Mouse (Mus musculus): ENCODE results near the gene Tnni3k. TPM values are rescaled to one million over a fixed set of nuclear protein-coding genes. Genes with fewer than 3 reads are reported as not detected.
A peak's percentile ranks its signal among the peaks of the same experiment; 100 is the strongest.

Gene Tnni3k
- polyA plus RNA-seq, 1 experiment: 0.05 TPM

DNA sequence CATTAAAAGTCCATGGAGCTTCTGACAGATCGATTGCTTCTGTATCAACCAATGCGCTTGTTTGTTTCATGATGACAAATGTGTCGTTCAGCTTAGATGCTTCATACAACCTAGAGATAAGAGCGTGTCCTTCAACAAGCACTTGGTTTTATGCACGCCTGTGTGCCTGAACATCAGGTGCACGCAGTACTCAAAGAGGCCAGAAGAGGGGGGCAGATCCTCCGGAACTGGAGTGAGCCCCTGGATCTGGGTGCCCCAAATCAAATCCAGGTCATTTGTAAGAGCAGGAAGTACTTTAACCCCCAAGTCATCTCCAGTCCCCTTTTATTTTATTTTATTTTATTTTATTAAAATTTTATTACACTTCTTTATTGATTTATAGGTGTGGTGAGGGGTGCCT, 158.5 kb downstream of the Tnni3k start:
- no peak overlapping the region for H3K4me3 ChIP-seq (ENCODE audit: insufficient read depth, low read depth, low read length)
- H3K4me1 ChIP-seq (ENCODE audit: control insufficient read depth, insufficient read depth, low read length): no peaks in the 10 kb centered on the region
- H3K27ac ChIP-seq (ENCODE audit: insufficient read depth, low read depth, low read length): no peak overlapping the region
- DNase-seq: peak; percentile 20
- no peaks in the 10 kb centered on the region for H3K36me3 ChIP-seq (ENCODE audit: control insufficient read depth, insufficient read depth, low read length)
- TF ChIP-seq CTCF (conservative IDR thresholded peaks at IDR 0.05; ENCODE audit: insufficient read depth, insufficient read length, low read depth, low read length): no peak; the same call in 1 of the 2 replicates
- no peak for TF ChIP-seq POLR2A (IDR thresholded peaks at IDR 0.05; ENCODE audit: low read depth, low read length)
- H3K27me3 ChIP-seq (replicated peaks; ENCODE audit: control insufficient read depth, insufficient read depth, low read length): no peaks in the 10 kb centered on the region
- 71% methylated on average over 7 of the region's 7 CpGs for WGBS

DNA sequence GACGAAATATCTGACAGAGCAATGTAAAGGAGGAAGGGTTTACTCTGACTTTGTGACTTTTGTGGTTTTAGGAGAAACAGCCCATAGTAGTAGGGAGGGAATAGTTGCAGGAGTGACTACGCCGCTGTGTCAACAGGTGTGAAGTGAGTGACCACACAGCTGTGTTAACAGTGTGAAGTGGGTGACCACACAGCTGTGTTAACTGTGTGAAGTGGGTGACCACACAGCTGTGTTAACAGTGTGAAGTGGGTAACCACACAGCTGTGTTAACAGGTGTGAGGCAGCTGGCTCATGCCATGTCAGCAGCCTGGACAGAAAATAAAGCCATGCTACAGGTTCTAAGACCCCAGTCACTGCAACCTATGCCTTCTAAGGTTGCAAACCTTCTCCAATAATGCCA, 162.0 kb downstream of the Tnni3k start:
- no peak overlapping the region for H3K27ac ChIP-seq (ENCODE audit: insufficient read depth, low read depth, low read length)
- H3K27me3 ChIP-seq (replicated peaks; ENCODE audit: control insufficient read depth, insufficient read depth, low read length): no peaks in the 10 kb centered on the region
- no peaks in the 10 kb centered on the region for H3K36me3 ChIP-seq (ENCODE audit: control insufficient read depth, insufficient read depth, low read length)
- no peak for DNase-seq
- 82% methylated on average over 3 of the region's 3 CpGs for WGBS
- no peak overlapping the region for H3K4me3 ChIP-seq (ENCODE audit: insufficient read depth, low read depth, low read length)
- H3K4me1 ChIP-seq (ENCODE audit: control insufficient read depth, insufficient read depth, low read length): no peaks in the 10 kb centered on the region
- no peak for TF ChIP-seq POLR2A (IDR thresholded peaks at IDR 0.05; ENCODE audit: low read depth, low read length)
- no peak for TF ChIP-seq CTCF (conservative IDR thresholded peaks at IDR 0.05; ENCODE audit: insufficient read depth, insufficient read length, low read depth, low read length)

DNA sequence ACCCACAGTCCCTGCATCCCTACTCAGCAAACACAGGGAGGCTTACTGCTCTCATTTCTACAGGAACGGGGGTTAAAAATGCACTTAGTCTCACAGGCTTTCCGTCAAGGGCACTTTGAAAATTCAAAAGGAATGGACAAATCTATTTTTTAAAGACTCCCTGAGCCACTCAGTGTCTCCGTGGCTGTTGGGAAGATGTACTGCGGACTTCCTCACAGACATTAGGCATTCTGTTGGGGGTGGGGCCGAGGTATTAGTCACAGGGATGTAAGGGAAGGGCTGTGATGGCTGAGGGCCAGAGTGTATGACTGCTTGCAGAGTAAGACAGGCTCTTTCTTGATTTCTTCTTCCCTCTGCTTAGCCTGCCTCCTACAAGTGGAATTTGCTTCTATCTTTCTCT, 169.8 kb downstream of the Tnni3k start:
- H3K36me3 ChIP-seq (ENCODE audit: control insufficient read depth, insufficient read depth, low read length): no peaks in the 10 kb centered on the region
- no peaks in the 10 kb centered on the region for H3K27me3 ChIP-seq (replicated peaks; ENCODE audit: control insufficient read depth, insufficient read depth, low read length)
- 34% methylated on average over 5 of the region's 5 CpGs for WGBS
- DNase-seq: no peak
- TF ChIP-seq POLR2A (IDR thresholded peaks at IDR 0.05; ENCODE audit: low read depth, low read length) (no peak), CTCF (conservative IDR thresholded peaks at IDR 0.05; ENCODE audit: insufficient read depth, insufficient read length, low read depth, low read length) (no peak)
- H3K4me1 ChIP-seq (ENCODE audit: control insufficient read depth, insufficient read depth, low read length): no peaks in the 10 kb centered on the region
- no peak overlapping the region for H3K27ac ChIP-seq (ENCODE audit: insufficient read depth, low read depth, low read length)
- no peak overlapping the region for H3K4me3 ChIP-seq (ENCODE audit: insufficient read depth, low read depth, low read length)

DNA sequence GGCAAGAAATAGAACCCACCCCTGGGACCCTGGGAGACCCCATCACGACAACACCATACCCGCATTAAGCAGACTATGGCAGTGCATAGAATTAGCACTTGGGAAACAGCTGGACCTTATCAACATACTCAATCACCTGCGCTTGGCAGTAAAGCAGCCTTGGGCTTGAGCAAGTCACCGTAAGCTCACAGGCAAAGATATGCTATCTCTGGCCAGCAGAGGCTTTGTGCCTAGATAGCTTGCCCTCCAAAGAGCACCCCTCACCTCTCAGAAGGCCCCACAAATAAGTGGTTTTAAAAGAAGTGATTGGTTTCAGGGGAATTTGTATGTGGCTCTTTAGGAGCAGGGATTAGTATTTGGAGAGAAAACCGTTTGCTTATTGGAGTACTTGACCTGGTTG, 170.2 kb downstream of the Tnni3k start:
- Histone ChIP-seq H3K27me3 (replicated peaks; ENCODE audit: control insufficient read depth, insufficient read depth, low read length) (no peaks in the 10 kb centered on the region), H3K36me3 (ENCODE audit: control insufficient read depth, insufficient read depth, low read length) (no peaks in the 10 kb centered on the region), H3K27ac (ENCODE audit: insufficient read depth, low read depth, low read length) (no peak overlapping the region), H3K4me1 (ENCODE audit: control insufficient read depth, insufficient read depth, low read length) (no peaks in the 10 kb centered on the region), H3K4me3 (ENCODE audit: insufficient read depth, low read depth, low read length) (no peak overlapping the region)
- no peak for TF ChIP-seq POLR2A (IDR thresholded peaks at IDR 0.05; ENCODE audit: low read depth, low read length)
- TF ChIP-seq CTCF (conservative IDR thresholded peaks at IDR 0.05; ENCODE audit: insufficient read depth, insufficient read length, low read depth, low read length): no peak
- WGBS: 32% methylated on average over 5 of the region's 5 CpGs
- DNase-seq: no peak

DNA sequence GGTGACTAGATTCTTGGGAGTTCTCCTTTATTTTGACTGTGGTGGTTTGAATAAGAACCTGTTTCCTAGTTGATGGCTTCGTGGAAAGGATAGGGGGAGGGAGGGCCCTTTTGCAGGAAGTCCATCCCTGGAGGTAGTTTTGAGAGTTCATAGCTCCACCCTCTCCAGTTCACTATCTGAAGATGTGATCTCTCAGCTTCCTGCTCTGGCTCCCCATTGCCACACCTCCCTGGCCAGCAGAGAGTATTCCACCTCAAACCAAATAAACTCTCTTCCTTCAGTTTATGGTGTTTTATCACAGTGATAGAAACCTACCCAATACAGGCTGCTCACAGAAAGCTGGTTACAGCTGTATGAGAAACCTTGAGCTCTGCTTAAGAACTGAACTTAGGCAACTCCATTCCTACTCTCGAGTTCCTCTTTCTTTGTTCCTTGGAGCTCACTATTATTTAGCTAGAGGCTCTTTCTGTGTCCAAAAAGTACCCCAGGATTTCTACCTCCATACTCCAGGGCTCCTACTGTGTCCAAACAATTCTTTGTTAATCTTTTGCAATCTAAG, 173.7 kb downstream of the Tnni3k start:
- Histone ChIP-seq H3K4me3 (ENCODE audit: insufficient read depth, low read depth, low read length) (no peak overlapping the region), H3K27ac (ENCODE audit: insufficient read depth, low read depth, low read length) (no peak overlapping the region), H3K27me3 (replicated peaks; ENCODE audit: control insufficient read depth, insufficient read depth, low read length) (no peaks in the 10 kb centered on the region; the same call in 1 of the 2 replicates), H3K36me3 (ENCODE audit: control insufficient read depth, insufficient read depth, low read length) (no peaks in the 10 kb centered on the region), H3K4me1 (ENCODE audit: control insufficient read depth, insufficient read depth, low read length) (no peaks in the 10 kb centered on the region)
- DNase-seq: no peak
- WGBS: 63% methylated on average over 2 of the region's 2 CpGs
- no peak for TF ChIP-seq POLR2A (IDR thresholded peaks at IDR 0.05; ENCODE audit: low read depth, low read length)
- TF ChIP-seq CTCF (conservative IDR thresholded peaks at IDR 0.05; ENCODE audit: insufficient read depth, insufficient read length, low read depth, low read length): no peak

DNA sequence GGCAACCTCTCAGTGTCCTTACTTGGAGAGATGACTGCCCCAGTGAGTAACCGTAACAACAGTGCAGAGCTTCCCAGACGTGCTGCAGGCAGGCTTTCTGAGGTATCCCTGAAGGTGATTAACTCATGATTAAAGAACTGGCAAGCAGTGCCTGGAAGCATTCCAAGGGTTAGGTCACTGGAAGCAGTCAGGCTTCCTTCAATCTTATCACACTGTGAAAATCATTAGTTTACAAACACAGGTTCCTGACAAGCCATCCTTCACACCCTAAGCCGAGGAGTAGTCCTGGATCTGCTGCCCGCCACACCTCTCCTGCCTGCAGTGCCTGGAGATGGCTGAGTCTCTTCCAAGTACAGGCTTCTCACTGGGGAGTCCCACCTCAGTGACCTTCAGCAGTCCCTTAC, 174.7 kb downstream of the Tnni3k start:
- DNase-seq: no peak
- WGBS: 30% methylated on average over 4 of the region's 4 CpGs
- H3K27me3 ChIP-seq (replicated peaks; ENCODE audit: control insufficient read depth, insufficient read depth, low read length): no peaks in the 10 kb centered on the region; the same call in 1 of the 2 replicates
- H3K36me3 ChIP-seq (ENCODE audit: control insufficient read depth, insufficient read depth, low read length): no peaks in the 10 kb centered on the region
- TF ChIP-seq POLR2A (IDR thresholded peaks at IDR 0.05; ENCODE audit: low read depth, low read length): no peak
- no peak for TF ChIP-seq CTCF (conservative IDR thresholded peaks at IDR 0.05; ENCODE audit: insufficient read depth, insufficient read length, low read depth, low read length)
- no peak overlapping the region for H3K27ac ChIP-seq (ENCODE audit: insufficient read depth, low read depth, low read length)
- H3K4me1 ChIP-seq (ENCODE audit: control insufficient read depth, insufficient read depth, low read length): no peaks in the 10 kb centered on the region
- H3K4me3 ChIP-seq (ENCODE audit: insufficient read depth, low read depth, low read length): no peak overlapping the region

DNA sequence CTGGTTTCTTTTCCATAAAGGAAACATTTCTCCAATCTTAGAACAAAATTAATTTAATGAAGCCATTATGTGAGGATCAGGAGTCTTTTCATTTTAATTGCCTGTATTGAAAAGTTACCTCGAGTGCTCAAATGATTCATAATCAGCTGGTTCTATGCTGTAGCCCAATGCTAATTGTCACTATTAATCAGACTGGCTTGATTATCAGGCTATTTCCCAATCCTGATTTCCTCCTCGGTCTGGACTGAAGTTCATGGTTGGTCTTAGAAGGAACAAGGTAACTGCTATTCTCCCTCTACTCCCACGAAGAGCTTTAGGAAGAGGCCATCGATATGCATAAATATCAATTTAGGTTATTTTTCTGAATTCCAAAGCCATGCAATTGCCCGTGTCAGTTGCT, 175.1 kb downstream of the Tnni3k start:
- H3K36me3 ChIP-seq (ENCODE audit: control insufficient read depth, insufficient read depth, low read length): no peaks in the 10 kb centered on the region
- 70% methylated on average over 5 of the region's 5 CpGs for WGBS
- no peak overlapping the region for H3K4me3 ChIP-seq (ENCODE audit: insufficient read depth, low read depth, low read length)
- no peak for TF ChIP-seq CTCF (conservative IDR thresholded peaks at IDR 0.05; ENCODE audit: insufficient read depth, insufficient read length, low read depth, low read length)
- TF ChIP-seq POLR2A (IDR thresholded peaks at IDR 0.05; ENCODE audit: low read depth, low read length): no peak
- H3K4me1 ChIP-seq (ENCODE audit: control insufficient read depth, insufficient read depth, low read length): no peaks in the 10 kb centered on the region
- no peak overlapping the region for H3K27ac ChIP-seq (ENCODE audit: insufficient read depth, low read depth, low read length)
- no peaks in the 10 kb centered on the region; the same call in 1 of the 2 replicates for H3K27me3 ChIP-seq (replicated peaks; ENCODE audit: control insufficient read depth, insufficient read depth, low read length)
- DNase-seq: no peak
